18 mouse cellular contexts compared by ENCODE assay signal in genomic region chr2:62394800-62395199, GRCm38 (mm10). TPM values are rescaled to one million over a fixed set of nuclear protein-coding genes. Genes with fewer than 3 reads are reported as not detected.
A peak's percentile ranks its signal among the peaks of the same experiment; 100 is the strongest.
DNase-seq lines count a peak whose midpoint lies in the region; ATAC-seq and TF ChIP-seq lines count a peak whose summit lies in the region.
"Had no signal": no experiment of that assay in that cellular context is flagged by ENCODE, and none has a peak within 500 bp of the region (broad histone marks: within the 10 kb centered on the region; RNA-seq: fewer than 3 reads in every experiment).

No protein-coding gene starts in this region.

- no peak overlapping the region for H3K4me3 ChIP-seq in heart, adult 2 months
- H3K4me3 ChIP-seq in spleen, adult 2 months (ENCODE audit: extremely low read depth, insufficient read depth, insufficient read length) = 0 out of 2 replicates have a peak overlapping the region, but pooled peaks have one; percentile 11
- H3K4me3 ChIP-seq in hindbrain, embryonic 14.5 days (replicated peaks; ENCODE audit: low read length) = no peak overlapping the region
- H3K4me3 ChIP-seq: erythroblast, embryonic 14.5 days; forebrain, embryonic 15.5 days; heart, embryonic 13.5 days; hindbrain, embryonic 10.5 days; intestine, embryonic 15.5 days; kidney, embryonic 15.5 days; midbrain, embryonic 10.5 days had no signal

- H3K27me3 ChIP-seq in heart, adult 2 months (ENCODE audit: control insufficient read depth, insufficient read depth, low read length) = no peaks in the 10 kb centered on the region
- H3K27me3 ChIP-seq in spleen, adult 2 months (ENCODE audit: control insufficient read depth, insufficient read depth, low read length) = no peaks in the 10 kb centered on the region
- H3K27me3 ChIP-seq in hindbrain, embryonic 14.5 days (ENCODE audit: control insufficient read depth, insufficient read depth, low read length) = no peaks in the 10 kb centered on the region
- H3K27me3 ChIP-seq: forebrain, embryonic 15.5 days; heart, embryonic 13.5 days; intestine, embryonic 15.5 days; kidney, embryonic 15.5 days had no signal

- H3K27ac ChIP-seq in heart, adult 2 months = no peak overlapping the region
- H3K27ac ChIP-seq in spleen, adult 2 months (ENCODE audit: insufficient read depth, low read length) = peak overlapping the region; percentile 76; the same call in 1 of the 2 replicates
- no peak overlapping the region for H3K27ac ChIP-seq in hindbrain, embryonic 14.5 days
- H3K27ac ChIP-seq: forebrain, embryonic 15.5 days; heart, embryonic 13.5 days; hindbrain, embryonic 10.5 days; intestine, embryonic 15.5 days; kidney, embryonic 15.5 days; midbrain, embryonic 10.5 days had no signal

- no peak for TF ChIP-seq POLR2A in heart, adult 2 months (IDR thresholded peaks at IDR 0.05; ENCODE audit: insufficient read depth, low read depth, low read length)
- no peak for TF ChIP-seq POLR2A in spleen, adult 2 months (IDR thresholded peaks at IDR 0.05; ENCODE audit: low read depth, low read length)

- peak; percentile 36 for DNase-seq in heart, adult 11 months
- no peak for DNase-seq in heart, adult 2 months
- no peak for DNase-seq in spleen, adult 2 months (ENCODE audit: low read depth in 1 of 2, low spot score in 2 of 2)
- DNase-seq in spleen, postnatal 14 days (ENCODE audit: low spot score in 2 of 2) = no peak
- peak; percentile 39 for DNase-seq in thymus, postnatal 14 days
- DNase-seq in right cerebral cortex, adult 2 months (ENCODE audit: low spot score in 2 of 2) = no peak
- DNase-seq in hindbrain, embryonic 14.5 days (ENCODE audit: low spot score) = no peak
- DNase-seq: cerebellum, adult 8-10 months; liver; lung, adult 2 months had no signal

- TF ChIP-seq CTCF in heart, adult 2 months (IDR thresholded peaks at IDR 0.05) = no peak
- no peak for TF ChIP-seq CTCF in spleen, adult 2 months (IDR thresholded peaks at IDR 0.05; ENCODE audit: extremely low read depth, insufficient read depth, insufficient read length, insufficient replicate concordance)

- no peak overlapping the region for H3K4me2 ChIP-seq in hindbrain, embryonic 14.5 days (replicated peaks)
- H3K4me2 ChIP-seq: forebrain, embryonic 15.5 days; heart, embryonic 13.5 days; intestine, embryonic 15.5 days; kidney, embryonic 15.5 days had no signal

- no peaks in the 10 kb centered on the region; the same call in 1 of the 2 replicates for H3K36me3 ChIP-seq in heart, adult 2 months (ENCODE audit: control insufficient read depth, insufficient read depth, low read length)
- no peaks in the 10 kb centered on the region for H3K36me3 ChIP-seq in spleen, adult 2 months (ENCODE audit: control insufficient read depth, insufficient read depth, low read length)
- H3K36me3 ChIP-seq in hindbrain, embryonic 14.5 days (replicated peaks; ENCODE audit: control insufficient read depth, insufficient read depth) = no peaks in the 10 kb centered on the region
- H3K36me3 ChIP-seq: forebrain, embryonic 15.5 days; heart, embryonic 13.5 days; hindbrain, embryonic 10.5 days; intestine, embryonic 15.5 days; kidney, embryonic 15.5 days; midbrain, embryonic 10.5 days had no signal

- ATAC-seq in activated CD4-positive, CD25-positive, alpha-beta regulatory T cell, adult 4 months = peak; percentile 75
- no peak for ATAC-seq in hindbrain, embryonic 14.5 days (ENCODE audit: low FRiP score)
- ATAC-seq: forebrain, embryonic 15.5 days; intestine, embryonic 15.5 days had no signal

- no peaks in the 10 kb centered on the region for H3K79me2 ChIP-seq in heart, adult 2 months (replicated peaks; ENCODE audit: control insufficient read depth, insufficient read depth, low read length)

- peaks cover 3% of the 10 kb centered on the region for H3K4me1 ChIP-seq in heart, adult 2 months (ENCODE audit: control insufficient read depth, insufficient read depth, low read length)
- peaks cover 29% of the 10 kb centered on the region for H3K4me1 ChIP-seq in spleen, adult 2 months (ENCODE audit: control insufficient read depth, insufficient read depth, insufficient read length)
- no peaks in the 10 kb centered on the region for H3K4me1 ChIP-seq in hindbrain, embryonic 14.5 days (replicated peaks; ENCODE audit: control insufficient read depth, insufficient read depth, low read length)
- H3K4me1 ChIP-seq: forebrain, embryonic 15.5 days; hindbrain, embryonic 10.5 days; intestine, embryonic 15.5 days; kidney, embryonic 15.5 days; midbrain, embryonic 10.5 days had no signal

- H3K9me3 ChIP-seq in hindbrain, embryonic 14.5 days (ENCODE audit: control insufficient read depth, low read length) = no peaks in the 10 kb centered on the region
- H3K9me3 ChIP-seq: forebrain, embryonic 15.5 days; heart, embryonic 13.5 days; hindbrain, embryonic 10.5 days; intestine, embryonic 15.5 days; kidney, embryonic 15.5 days; midbrain, embryonic 10.5 days had no signal

- intact Hi-C loops in heart, adult 2 months (cut with DNase I) = no loop called here

- no peak overlapping the region for H3K9ac ChIP-seq in heart, adult 2 months (ENCODE audit: low read depth, low read length)
- H3K9ac ChIP-seq in hindbrain, embryonic 14.5 days = no peak overlapping the region
- H3K9ac ChIP-seq: forebrain, embryonic 15.5 days; heart, embryonic 13.5 days; intestine, embryonic 15.5 days; kidney, embryonic 15.5 days had no signal

- no peak for TF ChIP-seq EP300 in heart, adult 2 months (IDR thresholded peaks at IDR 0.05; ENCODE audit: insufficient read depth, low read depth, low read length)

- 91% methylated on average over 3 of the region's 3 CpGs for WGBS in heart, adult 2 months
- 37% methylated on average over 3 of the region's 3 CpGs for WGBS in spleen, adult 2 months
- 97% methylated on average over 3 of the region's 3 CpGs for WGBS in hindbrain, embryonic 14.5 days

RNA-seq across cellular contexts. Expression of gene Dpp4, which starts 17.2 kb away (rescaled TPM):
- total RNA-seq in heart, adult 2 months (2021) = 1 to 10 TPM; 4.1 to 4.2 TPM
- polyA plus RNA-seq in heart, adult 2 months (2012; rRNA removed) = 2.4 and 4.5 TPM in 2 replicates
- 10.1 and 11.4 TPM in 2 replicates for polyA plus RNA-seq in spleen, adult 2 months (2012; rRNA removed)
- polyA plus RNA-seq in activated CD4-positive, CD25-positive, alpha-beta regulatory T cell, adult 4 months (2017; shearing (Covaris generic)) = 100 to 1,000 TPM in 1 of 2 experiments, 10 to 100 TPM in 1; 89.9 to 107 TPM
- polyA plus RNA-seq in hindbrain, embryonic 14.5 days (2014; fragmentation: Nextera tagmentation; extraction: Ambion mirVana) = 1.1 and 1.4 TPM in 2 replicates
- polyA plus RNA-seq: erythroblast, embryonic 14.5 days had no signal

Comparison
In these comparisons a context has a peak if more than half of its experiments do, and no peak if none do; other contexts are left out.
1. DNase-seq: peak in heart, adult 11 months (single experiment) and thymus, postnatal 14 days (single experiment); none in heart, adult 2 months (0 of 2), spleen, adult 2 months (0 of 2), spleen, postnatal 14 days (0 of 2), right cerebral cortex, adult 2 months (0 of 2) and hindbrain, embryonic 14.5 days (single experiment).